Mouse (Mus musculus) B cell, adult 2 months (primary cell): ENCODE data around the gene Tenm3.

Source experiments
- DNase-seq, 2 experiments: peaks; one replicate each; pipeline ENCODE4 v3.0.0; 2022

The Tenm3 gene

DNA sequence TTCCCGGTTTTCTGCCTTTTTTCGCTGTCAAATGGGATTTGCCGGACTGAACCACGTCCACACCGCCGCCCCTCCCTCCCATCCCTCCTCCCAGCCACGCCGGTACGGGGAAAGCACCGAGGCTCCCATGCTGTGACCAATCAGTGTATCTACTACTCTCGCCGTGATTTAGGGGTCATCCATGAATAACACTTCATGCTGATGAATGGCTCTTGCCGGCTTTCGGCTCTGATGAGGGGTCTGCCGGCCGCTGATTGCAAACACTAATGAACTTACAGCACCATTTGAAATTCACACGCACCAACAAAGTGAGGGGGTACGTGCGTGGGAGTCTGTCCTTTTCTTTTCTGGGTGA is at the start of gene Tenm3:
TSS of gene Tenm3 (minus strand) at position 21 of the 355 bp plus-strand sequence.
- no peak for DNase-seq

DNA sequence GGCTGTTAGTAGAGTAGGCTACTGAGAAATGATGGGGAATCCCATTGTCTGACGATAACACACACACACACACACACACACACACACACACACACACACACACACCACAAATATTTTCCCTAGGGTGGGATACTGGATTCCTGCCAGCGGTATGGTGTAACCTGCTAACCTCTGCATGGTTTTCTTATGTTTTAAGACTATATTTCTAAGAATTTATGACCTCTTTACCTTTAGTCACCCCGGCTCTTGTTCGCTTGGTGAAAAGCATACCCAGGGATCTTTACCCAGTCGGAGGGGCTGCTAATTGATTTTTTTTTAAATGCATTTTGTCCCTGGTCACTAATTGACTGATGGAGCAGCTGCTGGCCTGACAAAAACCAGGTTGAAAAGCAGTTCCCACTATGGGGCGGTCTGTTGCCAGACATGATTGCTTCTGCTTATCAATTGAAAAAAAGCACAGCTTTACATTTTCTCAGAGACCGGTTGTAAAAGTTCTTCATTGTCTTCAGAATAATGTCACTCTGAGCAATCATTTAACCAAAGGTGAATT is 46.5 kb upstream of the Tenm3 start:
- DNase-seq, result no peak

DNA sequence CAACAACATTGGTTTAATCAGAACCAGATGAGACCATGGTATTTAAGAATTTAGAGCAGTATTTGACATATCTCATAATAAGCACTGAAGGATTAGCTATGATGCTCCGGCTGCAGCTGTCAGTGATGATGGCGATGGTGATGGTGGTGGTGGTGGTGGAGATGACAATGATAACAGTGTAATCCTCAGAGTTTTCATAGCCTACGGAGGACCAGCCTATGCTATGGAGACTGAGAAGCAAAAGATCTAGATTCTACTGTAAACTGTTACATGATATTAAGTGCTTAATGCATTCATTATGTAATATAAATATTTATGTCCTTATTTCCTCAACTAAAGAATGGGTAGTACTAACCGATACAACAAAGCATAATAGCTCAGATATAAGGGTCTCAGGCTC is 40.5 kb upstream of the Tenm3 start:
- DNase-seq, result no peak

DNA sequence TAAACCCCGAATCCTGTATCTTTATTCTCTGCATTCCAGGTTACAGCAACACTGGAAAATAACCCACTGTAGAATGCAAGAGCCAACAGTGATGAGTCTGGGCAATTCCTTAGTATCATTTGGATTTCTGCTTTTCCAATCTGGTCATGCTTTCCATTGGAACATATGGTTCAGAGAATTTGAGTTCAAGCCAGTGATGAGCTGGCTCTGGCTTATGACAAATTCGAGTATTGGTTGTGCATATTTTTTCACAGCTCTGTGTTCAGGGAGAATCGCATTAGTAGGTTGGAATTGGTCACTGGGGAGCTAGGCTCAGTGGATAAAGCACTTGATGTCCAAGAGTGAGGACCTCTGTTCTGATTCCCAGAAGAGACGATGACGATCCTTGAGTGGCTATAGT is 36.8 kb upstream of the Tenm3 start:
- DNase-seq, result no peak

DNA sequence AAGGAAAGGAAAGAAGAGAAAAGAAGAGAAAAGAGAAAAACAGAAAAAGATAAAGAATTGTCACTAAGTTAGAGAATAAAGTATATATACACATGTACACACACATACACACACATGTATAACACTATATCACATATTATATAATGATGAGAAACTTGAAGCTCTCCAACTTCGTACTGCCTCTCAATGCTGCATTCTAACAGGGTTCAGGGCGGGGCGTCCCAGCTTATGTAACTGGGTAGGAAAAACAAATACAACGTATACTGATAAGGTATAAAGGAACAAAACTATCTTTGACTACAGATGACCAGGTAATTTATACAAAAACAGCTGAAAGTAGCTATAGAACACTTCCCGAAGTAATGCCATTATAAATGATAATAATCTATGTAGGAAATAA is 22.2 kb upstream of the Tenm3 start:
- no peak for DNase-seq

DNA sequence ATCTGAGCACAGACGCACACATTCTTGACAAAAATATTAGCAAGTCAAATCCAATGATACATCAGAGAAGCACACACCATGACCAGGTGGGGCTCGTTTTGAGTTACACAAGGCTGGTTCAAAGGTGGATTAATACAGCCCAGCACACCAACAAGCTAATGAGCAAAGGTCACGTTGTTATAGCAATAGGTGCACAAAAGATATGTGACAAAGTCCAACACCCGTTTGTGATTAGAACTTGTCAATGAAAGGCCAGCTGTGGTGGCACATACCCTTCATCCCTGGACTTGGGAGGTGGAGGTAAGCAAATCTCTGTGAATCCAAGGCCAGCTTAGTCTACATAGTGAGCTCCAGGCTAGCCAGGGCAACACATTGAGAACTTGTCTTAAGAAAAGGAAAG is 21.7 kb upstream of the Tenm3 start:
- no peak for DNase-seq

DNA sequence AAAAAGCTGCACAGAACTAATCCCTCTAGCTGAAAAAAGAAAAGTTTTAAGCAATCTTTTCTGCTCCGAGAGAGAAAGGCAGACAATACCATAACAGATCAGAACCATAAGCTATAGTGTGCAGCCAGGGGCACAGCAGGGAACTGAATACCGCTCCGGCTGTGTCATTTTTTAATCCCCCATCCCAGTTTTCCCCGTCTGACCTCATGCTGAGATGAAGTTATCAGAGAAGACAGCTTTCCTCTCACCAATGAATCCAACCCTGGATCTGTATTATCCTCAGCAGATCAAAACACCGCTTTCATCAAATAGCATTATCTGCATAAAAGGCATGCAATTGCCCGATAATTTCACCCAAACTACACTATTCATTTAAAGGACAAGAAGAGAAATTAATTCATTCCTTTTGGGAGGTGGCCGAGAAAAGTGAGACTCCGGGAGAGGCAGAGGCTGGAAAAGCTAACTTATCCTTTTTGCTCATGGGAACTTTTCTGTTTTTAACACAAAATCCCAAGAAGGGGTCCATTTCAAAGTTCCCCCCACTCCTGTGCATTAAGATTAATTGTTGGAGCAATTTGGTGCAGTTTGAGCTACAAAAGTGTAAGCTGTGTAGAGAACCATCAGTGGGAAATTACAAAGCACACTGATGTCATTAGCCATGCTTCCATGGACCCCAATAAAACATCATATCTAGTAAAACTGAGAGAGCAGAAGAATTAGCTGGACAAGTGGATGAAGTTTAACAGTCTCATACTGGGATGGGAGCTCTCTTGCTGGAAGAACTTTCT is 6.7 kb upstream of the Tenm3 start:
- DNase-seq, result no peak

DNA sequence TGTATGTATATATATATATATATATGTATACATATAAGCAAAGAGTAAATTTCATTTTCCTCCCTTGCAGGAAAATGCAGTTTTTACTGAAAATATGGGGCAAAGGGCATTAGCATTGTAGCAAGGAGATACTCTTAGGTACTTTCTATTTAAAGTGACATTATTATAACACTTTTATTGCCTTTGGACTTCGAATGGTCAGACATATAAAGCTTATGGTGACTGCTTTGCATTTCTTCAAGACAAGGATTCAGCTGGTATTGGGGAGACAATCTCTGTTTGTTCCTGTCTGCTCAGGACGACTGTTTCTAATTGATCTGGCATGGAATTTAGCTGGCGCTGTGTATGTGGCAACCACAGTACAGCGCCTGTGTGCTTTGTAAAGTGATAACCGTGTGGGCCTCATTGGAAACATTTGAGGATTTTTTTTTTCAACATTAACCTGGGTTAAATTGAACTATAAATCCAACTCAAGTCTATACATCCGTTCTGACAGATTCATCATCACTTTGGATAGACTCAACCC is 5.4 kb upstream of the Tenm3 start:
- no peak for DNase-seq

DNA sequence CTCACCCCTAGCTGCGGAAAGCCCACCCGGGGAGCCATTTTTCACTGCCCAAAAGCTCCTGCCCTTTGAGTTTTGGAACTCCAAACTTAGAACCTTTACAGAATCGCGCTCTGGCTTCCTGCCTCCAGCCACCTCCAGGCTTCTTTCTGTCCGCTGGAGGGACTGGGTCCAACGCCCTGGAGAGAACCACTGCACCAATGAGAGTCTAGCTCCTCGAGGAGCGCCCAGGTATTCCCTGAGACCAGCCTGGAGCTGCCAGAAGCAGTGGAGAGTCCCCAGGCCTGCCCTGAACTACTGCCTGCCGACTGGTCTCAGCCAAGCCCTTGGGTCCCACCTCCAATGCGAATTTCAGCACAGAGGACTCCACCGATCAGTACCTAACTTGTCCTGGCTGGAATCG is 1.2 kb upstream of the Tenm3 start:
- no peak for DNase-seq

DNA sequence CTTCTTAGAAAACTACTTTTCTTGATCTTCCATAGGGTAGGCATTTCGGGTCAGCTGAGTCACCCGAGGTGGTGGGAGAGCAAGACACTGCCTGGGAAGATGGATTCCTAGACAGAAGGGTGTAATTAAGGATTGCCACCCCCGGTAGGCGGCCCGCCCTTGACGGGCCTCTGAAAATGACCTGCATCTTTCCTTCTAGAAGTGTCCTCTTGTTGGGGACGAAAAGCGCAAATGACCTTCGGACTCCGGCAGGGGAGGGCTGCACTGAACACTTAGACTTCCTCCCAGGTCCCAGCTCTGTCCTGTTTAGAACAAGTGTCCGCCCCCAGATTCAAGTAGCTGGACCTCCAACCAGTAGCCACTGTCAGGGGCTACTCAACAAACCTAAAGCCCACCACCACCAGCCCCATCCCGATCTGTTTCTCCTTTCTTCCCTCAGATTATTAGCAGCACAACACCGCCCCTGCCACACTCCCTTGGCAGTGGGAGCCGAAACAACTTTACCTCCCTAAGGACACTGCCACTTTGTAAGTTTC is 687 bp upstream of the Tenm3 start:
- no peak for DNase-seq

DNA sequence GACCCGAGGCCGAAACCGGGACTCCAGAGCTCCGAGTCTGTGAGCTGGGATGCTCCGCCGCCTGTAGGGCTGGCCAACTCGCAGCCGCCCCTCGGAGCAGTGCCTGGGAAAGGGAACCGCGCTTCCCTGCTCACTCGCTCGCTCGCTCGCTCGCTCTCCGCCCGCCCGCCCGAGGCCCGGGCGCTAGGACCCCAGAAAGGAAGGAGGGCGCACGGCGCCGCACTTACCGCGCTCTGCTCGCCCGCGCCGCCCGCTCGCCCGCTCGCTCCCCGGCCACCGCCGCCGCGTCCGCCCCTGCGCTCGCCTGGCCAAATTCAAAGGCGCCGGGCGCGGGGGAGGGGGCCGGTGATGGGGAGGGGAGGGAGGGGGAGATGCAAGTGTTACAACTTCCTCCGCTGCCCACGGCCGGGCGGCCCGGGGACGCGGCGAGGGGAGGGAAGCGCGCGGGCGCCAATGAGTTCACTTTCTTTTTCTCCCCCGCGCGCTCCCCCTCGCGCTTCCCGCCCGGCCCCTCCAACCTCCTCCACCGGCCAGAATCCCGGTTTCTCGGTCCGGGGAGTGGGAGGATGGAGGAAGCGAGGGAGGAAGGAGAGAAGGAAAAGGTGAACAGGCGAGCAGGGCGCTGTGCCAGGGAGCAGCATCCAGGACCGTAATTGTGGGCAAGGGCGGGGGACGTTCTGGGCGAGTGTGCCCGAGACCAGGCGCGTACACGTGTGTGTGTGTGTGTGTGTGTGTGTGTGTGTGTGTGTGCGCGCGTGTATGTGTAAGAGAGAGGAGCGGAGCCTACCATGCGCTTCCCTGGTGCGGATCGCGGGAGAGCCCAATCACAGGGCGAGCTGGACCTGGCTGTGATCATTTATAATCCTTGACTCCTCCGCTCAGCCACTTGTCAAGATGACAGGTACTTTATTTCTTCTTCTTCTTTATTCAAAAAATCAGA is 490 bp downstream of the Tenm3 start:
- no peak for DNase-seq

DNA sequence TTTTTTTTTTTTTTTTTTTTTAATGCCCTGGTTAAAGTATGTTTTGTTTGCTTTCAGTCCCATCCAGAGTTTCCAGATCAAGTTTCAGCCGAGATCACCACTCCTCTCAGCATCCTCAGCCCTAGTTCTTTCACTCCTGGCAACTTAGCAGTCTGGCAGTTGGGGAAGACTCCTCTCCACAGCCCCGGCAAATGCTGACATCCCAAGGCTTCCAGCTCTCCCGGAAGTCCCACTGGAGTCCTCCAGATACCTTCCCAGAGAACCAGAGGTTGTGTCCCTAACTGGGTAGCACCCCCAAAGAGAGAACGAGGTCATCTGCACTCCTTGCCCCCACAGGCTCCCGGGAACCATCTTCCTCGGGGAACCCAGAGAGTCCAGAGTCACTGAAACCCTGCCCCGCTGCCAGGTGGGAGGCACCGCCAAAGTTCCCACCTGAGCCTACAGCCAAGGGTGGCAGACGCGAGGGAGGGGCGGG is 1.2 kb downstream of the Tenm3 start:
- no peak for DNase-seq

DNA sequence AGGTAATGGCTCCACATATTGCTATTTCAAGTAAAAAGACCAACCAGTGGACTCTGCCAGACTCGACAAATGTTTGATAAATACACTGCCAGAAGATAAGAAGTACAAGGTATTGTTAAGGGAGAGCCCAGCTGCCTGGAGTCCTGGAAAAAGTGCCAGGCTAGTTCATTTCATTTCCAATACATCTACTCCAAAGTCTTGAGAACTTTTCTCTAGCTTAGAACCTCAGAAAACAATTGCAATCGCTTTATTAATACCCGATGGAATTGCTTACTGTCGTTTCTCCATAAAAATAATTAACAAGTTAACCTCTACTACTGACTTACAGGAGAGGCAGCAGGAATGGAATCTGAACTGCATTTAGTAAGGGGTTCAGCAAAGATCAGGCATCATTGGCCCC is 1.7 kb downstream of the Tenm3 start:
- no peak for DNase-seq

DNA sequence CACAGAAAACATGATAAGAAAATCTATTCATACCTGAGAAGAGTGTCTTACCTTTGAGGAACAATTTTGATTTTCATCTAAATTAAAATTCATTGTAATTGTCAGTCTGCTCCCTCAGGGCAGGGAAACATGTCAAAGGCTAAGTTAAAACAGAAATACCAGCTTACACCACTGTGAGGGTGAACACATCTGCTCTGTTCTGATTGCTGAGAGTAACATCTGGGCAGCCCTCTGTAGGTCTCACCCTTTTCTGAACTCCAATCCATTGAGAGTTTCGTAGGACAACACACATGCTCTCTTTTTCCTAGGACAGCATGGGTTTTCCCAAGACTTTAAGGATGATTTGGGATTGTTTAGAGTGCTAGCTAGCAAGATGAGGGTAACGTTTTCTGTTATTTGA is 8.0 kb downstream of the Tenm3 start:
- DNase-seq, result no peak

DNA sequence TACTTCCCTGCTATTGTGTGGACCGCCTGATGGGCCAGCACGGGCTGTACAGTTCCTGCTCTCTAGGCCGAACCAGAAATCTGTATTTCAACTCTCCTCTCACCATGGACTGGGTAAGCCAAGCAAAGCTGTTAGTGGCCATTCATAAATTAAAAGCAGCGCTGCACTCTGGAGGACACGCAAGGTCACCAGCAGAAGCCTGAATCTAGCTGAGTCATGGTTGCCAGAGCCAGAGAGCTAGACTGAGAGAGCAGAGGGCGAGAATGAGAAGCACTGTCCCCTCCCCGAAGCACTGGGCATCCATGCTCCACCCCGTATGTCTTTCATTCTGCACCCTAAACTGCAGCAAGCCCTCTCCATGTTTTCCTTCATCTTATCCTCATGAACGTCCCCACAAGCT is 16.3 kb downstream of the Tenm3 start:
- no peak for DNase-seq

DNA sequence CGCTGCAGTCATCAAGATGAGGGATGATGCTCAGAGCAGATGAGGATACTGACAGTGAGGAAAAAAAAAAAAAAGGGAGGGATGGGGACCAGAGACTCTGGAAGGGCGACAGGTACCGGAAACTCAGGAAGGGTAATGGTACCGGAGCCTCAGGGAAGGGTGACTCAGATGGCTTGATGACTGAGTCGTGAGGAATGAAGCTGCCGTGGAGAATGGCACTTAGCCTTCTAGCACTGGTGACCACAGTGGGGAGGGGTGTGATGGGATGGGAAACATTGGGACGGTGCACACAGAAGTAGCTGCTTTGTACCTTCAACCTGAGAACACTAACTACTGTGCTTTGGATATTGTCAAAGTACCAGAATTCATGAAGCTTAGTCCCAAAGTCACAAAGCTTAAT is 18.1 kb downstream of the Tenm3 start:
- DNase-seq, result no peak

DNA sequence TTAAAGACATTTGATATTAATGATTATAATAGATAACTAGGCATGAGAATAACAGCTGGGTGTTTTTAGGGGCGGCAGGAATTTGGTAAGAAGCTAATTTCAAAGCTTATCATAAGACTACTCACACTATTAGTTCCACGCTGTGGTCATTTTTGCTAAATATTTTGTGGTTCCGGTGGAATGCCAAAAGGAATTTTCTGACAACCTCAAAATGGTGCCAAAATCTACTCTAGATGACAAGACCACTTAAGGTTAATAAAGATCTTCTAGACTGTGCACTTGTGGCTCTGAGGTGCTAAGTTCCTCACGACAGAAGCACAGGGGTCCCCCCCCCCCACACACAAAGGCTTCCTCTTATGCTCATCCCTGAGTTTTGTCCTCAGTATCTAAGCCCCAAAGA is 21.5 kb downstream of the Tenm3 start:
- DNase-seq, result no peak

DNA sequence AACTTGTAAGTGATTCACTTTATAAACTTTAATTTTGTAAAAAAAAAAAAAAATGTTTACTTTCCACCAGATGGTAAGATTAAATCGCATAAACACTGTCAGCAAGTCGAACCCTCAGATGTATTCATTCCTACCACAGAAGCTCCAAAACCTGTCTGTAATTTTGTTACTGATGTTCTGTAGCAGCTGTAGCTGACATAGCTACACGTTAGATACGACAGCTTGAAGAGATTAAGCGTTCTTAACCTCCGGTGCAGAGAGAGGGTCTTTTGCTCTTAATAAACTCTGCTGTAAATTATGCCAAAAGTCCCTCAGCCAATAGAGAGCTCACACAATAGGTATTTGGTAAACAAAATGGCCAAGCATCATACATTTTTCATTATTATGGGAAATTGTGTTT is 23.8 kb downstream of the Tenm3 start:
- DNase-seq, result no peak

DNA sequence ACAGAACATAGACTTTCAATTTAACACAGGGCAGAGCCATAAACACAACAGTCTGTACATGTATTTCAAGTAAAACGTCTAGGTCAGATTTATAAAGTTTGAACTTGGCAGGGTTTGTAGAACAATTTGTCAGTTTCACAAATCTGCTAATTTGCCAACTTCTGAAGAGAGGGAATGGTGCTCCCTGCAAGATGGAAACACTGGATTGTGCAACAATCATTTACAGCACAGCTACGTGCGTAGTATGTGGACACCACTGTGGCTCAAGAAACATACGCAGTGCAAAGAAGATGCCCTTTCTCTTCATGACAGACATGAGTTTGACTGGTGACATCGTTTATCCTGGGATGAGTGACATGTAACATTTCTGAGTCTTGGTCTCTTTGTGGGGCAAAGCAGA is 24.4 kb downstream of the Tenm3 start:
- no peak for DNase-seq

DNA sequence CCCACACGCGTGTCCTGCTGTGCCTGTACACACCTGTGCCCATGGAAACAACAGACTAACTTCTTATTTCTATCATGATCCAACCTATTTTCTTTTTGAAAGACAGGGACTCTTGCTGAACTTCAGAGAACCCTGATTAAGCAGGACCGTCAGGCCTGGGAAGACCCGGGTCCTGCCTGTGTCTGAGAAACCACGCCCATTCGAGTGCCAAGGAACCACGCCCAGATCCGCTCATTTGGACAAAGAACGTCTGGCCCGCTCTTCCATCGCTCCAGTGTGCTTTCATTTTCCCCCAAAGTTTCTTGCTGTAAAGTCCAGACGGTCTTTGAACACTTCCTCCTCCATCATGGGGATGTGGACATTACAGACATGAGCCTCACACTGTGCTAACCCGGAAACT is 26.8 kb downstream of the Tenm3 start:
- no peak for DNase-seq

DNA sequence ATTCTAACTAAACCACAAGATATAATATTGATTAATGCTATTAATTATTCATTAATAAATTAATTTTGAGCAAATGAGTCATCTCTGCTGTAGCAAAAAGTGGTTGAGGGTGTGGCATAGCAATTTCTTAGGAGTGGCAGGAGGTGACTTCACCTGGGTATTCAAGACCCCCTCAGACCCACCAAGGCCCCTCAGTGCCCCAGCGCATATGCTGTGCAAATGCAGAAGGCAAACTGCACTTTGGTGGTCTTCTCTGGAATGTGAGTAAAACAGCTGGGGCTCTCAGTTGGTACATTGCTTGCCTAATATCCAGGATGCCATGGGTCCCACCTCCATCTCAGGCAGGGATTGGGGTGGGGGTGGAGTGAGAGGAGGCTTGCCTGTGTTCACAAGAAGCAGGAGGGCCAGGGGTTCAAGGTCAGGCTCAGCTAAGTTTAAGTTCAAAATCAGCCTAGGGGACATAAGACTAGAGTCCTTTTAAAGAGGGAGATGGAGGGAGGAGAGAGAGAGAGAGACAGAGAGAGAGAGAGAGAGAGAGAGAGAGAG is 31.5 kb downstream of the Tenm3 start:
- DNase-seq, result no peak

DNA sequence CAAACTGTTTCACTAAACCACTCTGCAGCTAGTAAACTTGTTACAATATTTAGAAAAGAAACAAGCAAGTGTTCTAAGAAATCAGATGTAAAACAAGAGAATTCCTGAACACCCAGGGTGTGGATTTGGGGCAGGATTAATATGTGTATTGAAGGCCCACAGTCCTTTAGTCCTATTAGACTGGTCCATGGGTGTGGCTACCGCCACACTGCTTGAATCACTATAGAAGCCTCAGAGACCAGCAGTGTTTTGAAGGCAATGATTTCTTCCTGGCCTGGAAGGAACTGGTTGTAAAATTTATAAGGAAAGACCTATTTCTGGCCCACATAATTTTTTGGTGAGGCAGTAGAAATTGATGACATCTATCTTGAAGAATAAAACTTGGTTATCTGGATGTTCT is 33.1 kb downstream of the Tenm3 start:
- no peak for DNase-seq

DNA sequence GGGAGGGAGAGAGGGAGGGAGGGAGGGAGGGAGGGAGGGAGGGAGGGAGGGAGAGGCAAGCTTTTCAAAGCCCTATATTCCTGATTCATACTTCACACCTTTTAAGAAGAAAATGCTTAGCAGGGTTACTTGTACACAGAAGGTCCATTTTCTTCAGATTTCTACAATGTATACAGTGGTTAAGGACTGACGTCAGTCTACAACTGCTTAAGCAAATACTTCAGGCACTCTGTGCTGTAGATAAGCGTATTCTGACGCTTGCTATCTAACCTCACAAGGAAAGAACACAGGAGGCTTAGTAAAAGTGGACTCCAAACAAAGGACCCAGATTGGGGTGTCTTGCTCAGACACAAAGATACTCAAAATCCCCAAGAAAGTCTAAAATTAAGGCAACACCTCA is 34.6 kb downstream of the Tenm3 start:
- DNase-seq, result no peak
